8 mouse cellular contexts compared by ENCODE assay signal in the genomic region with DNA sequence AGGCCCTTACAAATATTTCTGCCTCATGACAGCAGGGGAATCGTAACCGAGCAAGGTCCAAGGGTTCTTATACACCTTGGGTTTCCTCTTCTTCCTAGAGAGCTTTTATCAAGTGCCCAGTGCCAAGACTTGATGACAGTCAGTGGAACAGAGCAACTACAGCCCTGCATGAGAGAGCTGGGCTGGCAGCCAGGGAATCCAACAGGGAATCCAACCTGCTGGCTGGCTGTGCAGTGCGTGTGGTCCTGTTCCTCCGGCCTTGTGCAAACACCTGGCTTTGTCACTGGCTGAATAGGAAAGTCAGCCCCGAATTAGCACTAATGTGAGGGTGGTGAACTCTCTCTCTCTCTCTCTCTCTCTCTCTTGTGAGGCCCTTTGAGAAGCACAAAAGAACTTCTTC. TPM values are rescaled to one million over a fixed set of nuclear protein-coding genes. Genes with fewer than 3 reads are reported as not detected.
DNase-seq lines count a peak whose midpoint lies in the region; ATAC-seq and TF ChIP-seq lines count a peak whose summit lies in the region.

No protein-coding gene starts in this region.

- no peak overlapping the region for H3K4me2 ChIP-seq in midbrain, embryonic 14.5 days (ENCODE audit: low read length)
- no peak overlapping the region for H3K4me2 ChIP-seq in midbrain, embryonic 11.5 days
- no peak overlapping the region for H3K4me2 ChIP-seq in intestine, postnatal 0 days (replicated peaks; ENCODE audit: low read depth)
- H3K4me2 ChIP-seq in stomach, embryonic 15.5 days: no peak overlapping the region

- 46% methylated on average over 5 of the region's 5 CpGs for WGBS in midbrain, embryonic 14.5 days
- 64% methylated on average over 5 of the region's 5 CpGs for WGBS in midbrain, embryonic 11.5 days
- 23% methylated on average over 5 of the region's 5 CpGs for WGBS in intestine, postnatal 0 days
- 47% methylated on average over 5 of the region's 5 CpGs for WGBS in stomach, embryonic 15.5 days

- H3K9me3 ChIP-seq in midbrain, embryonic 14.5 days (ENCODE audit: control insufficient read depth, low read length): 0 out of 2 replicates have a peak, but pooled peaks cover 10% of the 10 kb centered on the region
- H3K9me3 ChIP-seq in midbrain, embryonic 11.5 days (ENCODE audit: control insufficient read depth, low read length): no peaks in the 10 kb centered on the region
- no peaks in the 10 kb centered on the region for H3K9me3 ChIP-seq in intestine, postnatal 0 days (ENCODE audit: control insufficient read depth)
- no peaks in the 10 kb centered on the region for H3K9me3 ChIP-seq in stomach, embryonic 15.5 days

- H3K4me1 ChIP-seq in midbrain, embryonic 14.5 days (ENCODE audit: control insufficient read depth, insufficient read depth, low read length): peaks cover 8% of the 10 kb centered on the region
- no peaks in the 10 kb centered on the region for H3K4me1 ChIP-seq in midbrain, embryonic 11.5 days (ENCODE audit: control insufficient read depth, insufficient read depth, low read length)
- peaks cover 11% of the 10 kb centered on the region; the same call in 1 of the 2 replicates for H3K4me1 ChIP-seq in intestine, postnatal 0 days (replicated peaks; ENCODE audit: control insufficient read depth, insufficient read depth, low read length)
- no peaks in the 10 kb centered on the region for H3K4me1 ChIP-seq in stomach, embryonic 15.5 days

- no peak overlapping the region for H3K27ac ChIP-seq in midbrain, embryonic 14.5 days (replicated peaks; ENCODE audit: low read depth, low read length)
- no peak overlapping the region for H3K27ac ChIP-seq in midbrain, embryonic 11.5 days (ENCODE audit: low read depth, low read length)
- H3K27ac ChIP-seq in intestine, postnatal 0 days (ENCODE audit: low read depth, low read length): no peak overlapping the region
- peak overlapping the region; percentile 89 for H3K27ac ChIP-seq in stomach, embryonic 15.5 days

- no peak for ATAC-seq in midbrain, embryonic 14.5 days (ENCODE audit: low FRiP score, low TSS enrichment)
- ATAC-seq in midbrain, embryonic 11.5 days (ENCODE audit: low FRiP score): no peak
- ATAC-seq in intestine, postnatal 0 days: peak; percentile 20; the same call in 1 of the 2 replicates
- peak; percentile 80 for ATAC-seq in stomach, embryonic 15.5 days (ENCODE audit: insufficient read depth, low FRiP score, low read depth)
- no peak for ATAC-seq in megakaryocyte progenitor cell, adult 5-6 weeks (replicated peaks; ENCODE audit: poor library complexity)

- DNase-seq in cerebellum, postnatal 10 days: peak; percentile 57 to 75
- no peak for DNase-seq in cerebellum, adult 11-12 months
- peak; percentile 66 for DNase-seq in midbrain, embryonic 14.5 days
- no peak for DNase-seq in midbrain, embryonic 11.5 days (ENCODE audit: low spot score, missing footprints)
- DNase-seq in urinary bladder, postnatal 36 days (ENCODE audit: low spot score in 2 of 2): no peak

- no peaks in the 10 kb centered on the region for H3K27me3 ChIP-seq in midbrain, embryonic 14.5 days (ENCODE audit: control insufficient read depth, insufficient read depth, low read length)
- no peaks in the 10 kb centered on the region for H3K27me3 ChIP-seq in midbrain, embryonic 11.5 days (ENCODE audit: control insufficient read depth, insufficient read depth, low read length)
- no peaks in the 10 kb centered on the region for H3K27me3 ChIP-seq in intestine, postnatal 0 days (replicated peaks; ENCODE audit: control insufficient read depth, insufficient read depth, low read length)
- H3K27me3 ChIP-seq in stomach, embryonic 15.5 days (replicated peaks): no peaks in the 10 kb centered on the region

- H3K4me3 ChIP-seq in midbrain, embryonic 14.5 days (replicated peaks; ENCODE audit: low read depth, low read length): no peak overlapping the region
- no peak overlapping the region for H3K4me3 ChIP-seq in midbrain, embryonic 11.5 days (ENCODE audit: low read depth, low read length)
- H3K4me3 ChIP-seq in intestine, postnatal 0 days (ENCODE audit: low read depth, low read length): no peak overlapping the region
- H3K4me3 ChIP-seq in stomach, embryonic 15.5 days (replicated peaks): no peak overlapping the region

- no peak overlapping the region for H3K9ac ChIP-seq in midbrain, embryonic 14.5 days (replicated peaks; ENCODE audit: low read length)
- H3K9ac ChIP-seq in midbrain, embryonic 11.5 days (ENCODE audit: low read length): no peak overlapping the region
- H3K9ac ChIP-seq in intestine, postnatal 0 days (ENCODE audit: low read depth, low read length): no peak overlapping the region
- no peak overlapping the region for H3K9ac ChIP-seq in stomach, embryonic 15.5 days

- TF ChIP-seq CTCF in intestine, postnatal 0 days (IDR thresholded peaks at IDR 0.05; ENCODE audit: low read depth): no peak

- H3K36me3 ChIP-seq in midbrain, embryonic 14.5 days (ENCODE audit: control insufficient read depth, insufficient read depth, low read length): no peaks in the 10 kb centered on the region
- no peaks in the 10 kb centered on the region for H3K36me3 ChIP-seq in midbrain, embryonic 11.5 days (ENCODE audit: control insufficient read depth, insufficient read depth, low read length)
- H3K36me3 ChIP-seq in intestine, postnatal 0 days (ENCODE audit: control insufficient read depth, insufficient read depth): no peaks in the 10 kb centered on the region
- no peaks in the 10 kb centered on the region for H3K36me3 ChIP-seq in stomach, embryonic 15.5 days

RNA-seq across cellular contexts. Expression of a gene that starts 22.5 kb away (rescaled TPM):
- polyA plus RNA-seq in midbrain, embryonic 14.5 days (2014; fragmentation: Nextera tagmentation; extraction: Ambion mirVana): 1.5 and 1.6 TPM in 2 replicates
- polyA plus RNA-seq in midbrain, embryonic 11.5 days (2014; fragmentation: Nextera tagmentation; extraction: Ambion mirVana): 3.1 and 3.2 TPM in 2 replicates
- 0.39 and 0.51 TPM in 2 replicates for polyA plus RNA-seq in intestine, postnatal 0 days (2015; fragmentation: Nextera tagmentation; extraction: Ambion mirVana)
- polyA plus RNA-seq in stomach, embryonic 15.5 days (2015; fragmentation: Nextera tagmentation; extraction: Ambion mirVana): 25.9 and 37.0 TPM in 2 replicates
- not detected in 2 replicates for total RNA-seq in megakaryocyte progenitor cell, adult 5-6 weeks (2015)
- not detected in 2 replicates for total RNA-seq in megakaryocyte progenitor cell, adult 5-6 weeks (2017)

Comparison
In these comparisons a context has a peak if more than half of its experiments do, and no peak if none do; other contexts are left out.
1. DNase-seq: peak in cerebellum, postnatal 10 days (2 of 2) and midbrain, embryonic 14.5 days (single experiment); none in cerebellum, adult 11-12 months (single experiment), midbrain, embryonic 11.5 days (single experiment) and urinary bladder, postnatal 36 days (0 of 2).
2. ATAC-seq: peak in intestine, postnatal 0 days (single experiment) and stomach, embryonic 15.5 days (single experiment); none in midbrain, embryonic 14.5 days (single experiment), midbrain, embryonic 11.5 days (single experiment) and megakaryocyte progenitor cell, adult 5-6 weeks (single experiment).